In genomic region chr11:74521981-74522486, GRCm38 (mm10) we compare ENCODE assay signal across 8 mouse cellular contexts.
DNase-seq lines count a peak whose midpoint lies in the region; ATAC-seq and TF ChIP-seq lines count a peak whose summit lies in the region.

No protein-coding gene starts in this region.

- peak overlapping the region; percentile 69 for H3K9ac ChIP-seq in kidney, postnatal 0 days (ENCODE audit: low read depth, low read length)
- peak overlapping the region; percentile 64 for H3K9ac ChIP-seq in midbrain, embryonic 15.5 days

- intact Hi-C loops in gastrocnemius, postnatal 36 days (cut with DNase I): no loop called here

- DNase-seq in frontal cortex, postnatal 36 days (ENCODE audit: low spot score in 2 of 2): peak; percentile 21 to 44
- DNase-seq in frontal cortex, postnatal 25 days (ENCODE audit: low spot score in 2 of 2): no peak
- DNase-seq in 3T3-L1 (ENCODE audit: low read depth, low spot score): peak; percentile 37
- peak; percentile 8 to 31 for DNase-seq in gastrocnemius, postnatal 36 days
- DNase-seq in kidney, postnatal 0 days (ENCODE audit: low spot score): no peak
- DNase-seq in spleen, adult 12 weeks (ENCODE audit: low spot score): no peak

- no peak for TF ChIP-seq POLR2A in bone marrow macrophage, adult 2 months (IDR thresholded peaks at IDR 0.05; ENCODE audit: borderline replicate concordance, low read depth, low read length)

- peak overlapping the region; percentile 45 for H3K4me3 ChIP-seq in bone marrow macrophage, adult 2 months (ENCODE audit: insufficient read depth, low read length)
- H3K4me3 ChIP-seq in kidney, postnatal 0 days (replicated peaks; ENCODE audit: low read depth, low read length): peak overlapping the region; percentile 45
- peak overlapping the region; percentile 62 for H3K4me3 ChIP-seq in midbrain, embryonic 15.5 days

- H3K4me1 ChIP-seq in bone marrow macrophage, adult 2 months (ENCODE audit: control insufficient read depth, insufficient read depth, low read length): peaks cover 2% of the 10 kb centered on the region
- H3K4me1 ChIP-seq in kidney, postnatal 0 days (replicated peaks; ENCODE audit: insufficient read depth, low read length): peaks cover 25% of the 10 kb centered on the region; the same call in 1 of the 2 replicates
- H3K4me1 ChIP-seq in midbrain, embryonic 15.5 days: peaks cover 24% of the 10 kb centered on the region

- WGBS in kidney, postnatal 0 days: under 1% methylated on average over 29 of the region's 29 CpGs
- under 1% methylated on average over 29 of the region's 29 CpGs for WGBS in midbrain, embryonic 15.5 days

- H3K36me3 ChIP-seq in kidney, postnatal 0 days (ENCODE audit: insufficient read depth, low read length): no peaks in the 10 kb centered on the region
- no peaks in the 10 kb centered on the region for H3K36me3 ChIP-seq in midbrain, embryonic 15.5 days (replicated peaks)

- H3K4me2 ChIP-seq in kidney, postnatal 0 days (ENCODE audit: low read length): peak overlapping the region; percentile 73
- peak overlapping the region; percentile 98 for H3K4me2 ChIP-seq in midbrain, embryonic 15.5 days

- no peak for TF ChIP-seq CTCF in bone marrow macrophage, adult 2 months (IDR thresholded peaks at IDR 0.05; ENCODE audit: low read depth, low read length)
- no peak for TF ChIP-seq CTCF in kidney, postnatal 0 days (IDR thresholded peaks at IDR 0.05; ENCODE audit: low read depth)

- no peak for ATAC-seq in kidney, postnatal 0 days (replicated peaks; ENCODE audit: low FRiP score, low read depth)
- 0 out of 2 replicates have a peak, but pooled peaks have one; percentile 40 for ATAC-seq in midbrain, embryonic 15.5 days (replicated peaks)

- H3K27me3 ChIP-seq in kidney, postnatal 0 days (ENCODE audit: insufficient read depth, low read length): no peaks in the 10 kb centered on the region
- H3K27me3 ChIP-seq in midbrain, embryonic 15.5 days (replicated peaks): peaks cover 10% of the 10 kb centered on the region

- no peaks in the 10 kb centered on the region for H3K9me3 ChIP-seq in kidney, postnatal 0 days (replicated peaks; ENCODE audit: low read length)
- H3K9me3 ChIP-seq in midbrain, embryonic 15.5 days: no peaks in the 10 kb centered on the region

- no peak overlapping the region for H3K27ac ChIP-seq in bone marrow macrophage, adult 2 months (ENCODE audit: insufficient read depth, low read depth, low read length)
- peak overlapping the region; percentile 89 for H3K27ac ChIP-seq in kidney, postnatal 0 days
- H3K27ac ChIP-seq in midbrain, embryonic 15.5 days: no peak overlapping the region

Comparison
In these comparisons a context has a peak if more than half of its experiments do, and no peak if none do; other contexts are left out.
1. DNase-seq: peak in frontal cortex, postnatal 36 days (2 of 2), 3T3-L1 (single experiment) and gastrocnemius, postnatal 36 days (2 of 2); none in frontal cortex, postnatal 25 days (0 of 2), kidney, postnatal 0 days (single experiment) and spleen, adult 12 weeks (single experiment).
2. Peak in every context shown above with its lines, with median percentiles within 50 percentile points of each other: H3K4me3 ChIP-seq.